Mouse (Mus musculus) intestine, embryonic 15.5 days (tissue): ENCODE results near the gene Ahnak2. TPM values are rescaled to one million over a fixed set of nuclear protein-coding genes. Genes with fewer than 3 reads are reported as not detected.
A peak's percentile ranks its signal among the peaks of the same experiment; 100 is the strongest.

Source experiments
- ATAC-seq: fragments of 200-750 bp; cut with Nextera tagmentation; 2 replicates; pipeline ENCODE4 v1.8.0; 2017; ENCODE audit warnings: moderate TSS enrichment, moderate library complexity
- H3K27ac ChIP-seq: fragments of 300-500 bp; sonication (generic); 2 replicates; pipeline ENCODE4 v1.5.1; 2015; ENCODE audit warnings: mild to moderate bottlenecking, inconsistent platforms
- H3K27me3 ChIP-seq: fragments of 300-500 bp; sonication (generic); replicated peaks from 2 replicates; pipeline ENCODE4 v1.6.1; 2015; ENCODE audit warnings: inconsistent platforms
- H3K36me3 ChIP-seq: fragments of 300-500 bp; sonication (generic); 2 replicates; pipeline ENCODE4 v1.6.1; 2015; ENCODE audit warnings: inconsistent platforms
- H3K4me1 ChIP-seq: fragments of 300-500 bp; sonication (generic); replicated peaks from 2 replicates; pipeline ENCODE4 v1.6.1; 2015; ENCODE audit warnings: inconsistent platforms
- H3K4me2 ChIP-seq: fragments of 300-500 bp; sonication (generic); replicated peaks from 2 replicates; pipeline ENCODE4 v1.6.1; 2015; ENCODE audit warnings: mild to moderate bottlenecking, inconsistent platforms
- H3K4me3 ChIP-seq: fragments of 300-500 bp; sonication (generic); replicated peaks from 2 replicates; pipeline ENCODE4 v1.5.1; 2015; ENCODE audit warnings: inconsistent platforms
- H3K9ac ChIP-seq: fragments of 300-500 bp; sonication (generic); 2 replicates; pipeline ENCODE4 v1.6.1; 2015; ENCODE audit warnings: inconsistent platforms
- H3K9me3 ChIP-seq: fragments of 300-500 bp; sonication (generic); 2 replicates; pipeline ENCODE4 v1.6.1; 2016; ENCODE audit warnings: inconsistent platforms
- WGBS: fragments of 180-500 bp; shearing (Covaris S2); methylation state at CpG from one replicate; pipeline ENCODE4 v1.1.7; 2015; 5-methylcytosine and 5-hydroxymethylcytosine counted together
- polyA plus RNA-seq: library from polyadenylated mRNA; unstranded; fragments of >200 nt; fragmentation: Nextera tagmentation; extraction: Ambion mirVana; gene quantifications from 2 replicates; pipeline ENCODE4 v1.2.1, GENCODE M21; 2015

Gene Ahnak2
- polyA plus RNA-seq, 1 experiment from 2014 or later, result 3.0 TPM

DNA sequence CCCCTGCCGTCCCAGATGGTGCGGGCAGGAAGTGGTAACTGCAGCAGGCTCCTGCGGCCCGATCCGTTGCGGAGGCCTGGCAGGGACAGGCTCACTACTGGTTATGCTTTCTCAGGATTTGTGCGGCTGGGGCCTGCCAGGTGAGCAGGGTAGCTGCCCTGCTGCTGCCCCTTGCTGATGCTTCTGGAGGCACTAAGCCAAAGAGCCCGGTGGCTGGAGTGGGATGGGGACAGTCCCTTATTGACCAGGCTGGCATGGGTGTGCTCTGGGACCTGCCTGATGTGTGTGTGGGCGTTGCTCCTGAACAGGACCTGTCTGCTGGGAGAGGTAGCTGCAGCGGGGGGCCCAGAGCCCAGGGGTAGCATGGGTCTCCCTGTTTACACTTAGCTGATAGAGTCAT lies 56.7 kb downstream of the Ahnak2 start:
- Histone ChIP-seq H3K4me1 (peaks cover 20% of the 10 kb centered on the region; the same call in 1 of the 2 replicates), H3K9ac (no peak overlapping the region), H3K4me3 (no peak overlapping the region), H3K4me2 (no peak overlapping the region), H3K27me3 (no peaks in the 10 kb centered on the region), H3K27ac (no peak overlapping the region), H3K36me3 (peaks cover 2% of the 10 kb centered on the region; the same call in 1 of the 2 replicates), H3K9me3 (no peaks in the 10 kb centered on the region)
- no peak for ATAC-seq
- WGBS, result 87% methylated on average over 10 of the region's 10 CpGs

DNA sequence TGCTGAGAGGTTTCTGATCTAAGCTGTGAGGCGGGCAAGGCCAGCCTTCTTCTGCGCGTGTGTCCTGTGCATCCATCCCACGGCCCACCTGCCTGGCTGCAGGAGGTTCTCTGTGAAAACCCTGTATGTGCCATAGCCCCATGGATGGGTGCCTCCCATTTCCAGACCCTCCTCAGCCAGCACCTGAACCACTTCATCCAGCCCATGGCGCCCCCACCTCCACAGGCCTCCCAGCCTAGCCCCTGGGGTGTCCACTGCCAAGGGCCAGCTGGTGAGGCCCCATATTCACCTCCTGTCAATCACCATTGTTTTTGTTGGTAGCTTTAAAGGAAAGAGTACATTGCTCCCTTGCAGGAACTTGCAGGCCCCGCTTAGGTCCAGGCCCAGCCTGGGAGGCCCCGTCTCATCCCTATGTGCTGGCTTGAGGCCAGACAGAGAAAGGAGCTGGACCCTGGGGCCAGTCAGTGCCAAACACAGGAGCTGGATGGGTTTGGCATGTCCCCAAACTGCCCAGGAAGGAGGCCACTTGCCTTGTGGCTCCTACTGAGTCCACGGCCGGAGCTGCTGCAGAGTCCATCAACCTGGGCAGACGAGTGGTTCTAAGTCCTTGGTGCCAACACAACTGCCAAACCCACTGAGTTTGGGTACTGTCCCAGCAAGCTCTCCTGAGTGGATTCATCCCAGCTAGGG lies 57.4 kb downstream of the Ahnak2 start:
- peaks cover 20% of the 10 kb centered on the region; the same call in 1 of the 2 replicates for H3K4me1 ChIP-seq
- 82% methylated on average over 10 of the region's 10 CpGs for WGBS
- H3K27me3 ChIP-seq, result no peaks in the 10 kb centered on the region
- H3K36me3 ChIP-seq, result peaks cover 2% of the 10 kb centered on the region; the same call in 1 of the 2 replicates
- H3K4me2 ChIP-seq, result no peak overlapping the region
- H3K4me3 ChIP-seq, result no peak overlapping the region
- no peak for ATAC-seq
- H3K9me3 ChIP-seq, result no peaks in the 10 kb centered on the region
- H3K27ac ChIP-seq, result no peak overlapping the region
- no peak overlapping the region for H3K9ac ChIP-seq

DNA sequence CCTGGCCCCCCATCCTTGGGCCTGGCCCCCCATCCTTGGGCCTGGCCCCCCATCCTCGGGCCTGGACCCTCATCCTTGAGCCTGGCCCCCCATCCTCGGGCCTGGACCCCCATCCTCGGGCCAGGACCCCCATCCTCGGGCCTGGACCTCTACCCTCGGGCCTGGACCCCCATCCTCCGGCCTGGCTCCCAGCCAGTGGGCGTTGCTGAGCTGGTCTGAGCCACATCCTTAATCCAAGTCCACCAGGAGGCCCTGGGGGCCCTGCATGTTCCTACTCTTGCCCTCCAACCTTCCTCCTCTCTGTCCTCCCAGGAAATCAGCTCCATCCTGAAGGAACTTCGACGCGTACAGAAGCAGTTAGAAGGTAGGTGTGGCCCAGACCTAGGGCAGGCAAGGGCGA lies 58.2 kb downstream of the Ahnak2 start:
- peaks cover 5% of the 10 kb centered on the region for H3K36me3 ChIP-seq
- ATAC-seq, result no peak
- H3K9ac ChIP-seq, result peak overlapping the region; percentile 26; the same call in 1 of the 2 replicates
- no peaks in the 10 kb centered on the region for H3K9me3 ChIP-seq
- WGBS, result 82% methylated on average over 11 of the region's 11 CpGs
- no peaks in the 10 kb centered on the region for H3K27me3 ChIP-seq
- H3K4me1 ChIP-seq, result peaks cover 20% of the 10 kb centered on the region; the same call in 1 of the 2 replicates
- no peak overlapping the region for H3K4me2 ChIP-seq
- H3K27ac ChIP-seq, result no peak overlapping the region
- H3K4me3 ChIP-seq, result no peak overlapping the region

DNA sequence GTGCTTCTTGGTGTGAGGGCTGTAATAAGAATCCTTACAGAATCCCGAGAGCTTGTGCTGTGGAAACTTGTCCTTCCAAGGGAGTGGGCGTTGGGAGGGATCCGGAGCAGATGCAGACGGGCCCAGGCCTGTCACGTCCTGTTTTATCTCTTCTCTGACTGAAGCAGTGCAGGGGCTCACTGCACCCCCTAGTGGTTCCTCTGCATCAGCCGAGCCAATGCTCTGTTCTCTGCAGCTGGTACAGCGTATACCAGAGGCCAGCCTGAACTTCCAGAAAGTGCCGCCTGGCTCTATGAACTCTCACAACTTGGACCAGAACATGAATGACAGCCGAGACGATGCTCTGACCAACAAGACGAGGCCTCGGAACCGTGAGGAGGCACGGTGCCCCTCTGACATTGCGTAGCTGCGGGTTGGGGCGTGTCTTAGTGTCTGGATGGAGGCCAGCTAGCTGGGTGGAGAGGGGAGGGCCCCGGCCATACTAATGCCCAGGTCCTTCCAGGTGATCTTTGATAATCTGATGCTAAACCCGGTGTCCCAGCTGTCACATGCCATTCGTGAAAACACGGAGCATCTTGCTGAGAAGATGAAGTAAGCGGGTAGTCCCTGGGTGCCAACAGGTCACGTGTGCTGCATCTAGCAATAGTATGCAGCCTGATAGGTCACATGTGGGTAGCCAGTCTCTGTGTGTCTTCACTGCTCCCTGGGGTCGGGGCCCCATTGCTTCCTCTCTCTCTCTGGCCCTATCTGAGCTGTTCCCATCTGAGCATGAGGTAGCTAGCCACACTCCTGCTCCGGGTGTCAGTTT lies 59.1 kb downstream of the Ahnak2 start:
- ATAC-seq, result peak; percentile 88
- 49% methylated on average over 25 of the region's 25 CpGs for WGBS
- H3K36me3 ChIP-seq, result peaks cover 13% of the 10 kb centered on the region
- no peaks in the 10 kb centered on the region for H3K27me3 ChIP-seq
- 0 out of 2 replicates have a peak overlapping the region, but pooled peaks have one; percentile 6 for H3K4me2 ChIP-seq
- H3K4me3 ChIP-seq, result no peak overlapping the region
- H3K27ac ChIP-seq, result peak overlapping the region; percentile 63
- H3K4me1 ChIP-seq, result peaks cover 20% of the 10 kb centered on the region; the same call in 1 of the 2 replicates
- peak overlapping the region; percentile 17; the same call in 1 of the 2 replicates for H3K9ac ChIP-seq
- no peaks in the 10 kb centered on the region for H3K9me3 ChIP-seq

GRCm38 (mm10) chr12:112742768-112743167 lies 59.7 kb downstream of the Ahnak2 start:
- Histone ChIP-seq H3K4me3 (no peak overlapping the region), H3K4me1 (peaks cover 20% of the 10 kb centered on the region; the same call in 1 of the 2 replicates), H3K9ac (peak overlapping the region; percentile 17; the same call in 1 of the 2 replicates), H3K9me3 (no peaks in the 10 kb centered on the region), H3K4me2 (0 out of 2 replicates have a peak overlapping the region, but pooled peaks have one; percentile 6), H3K36me3 (peaks cover 16% of the 10 kb centered on the region), H3K27me3 (no peaks in the 10 kb centered on the region), H3K27ac (peak overlapping the region; percentile 63)
- WGBS, result 65% methylated on average over 6 of the region's 6 CpGs
- ATAC-seq, result peak; percentile 18; the same call in 1 of the 2 replicates

GRCm38 (mm10) chr12:112739023-112739568 lies 63.4 kb downstream of the Ahnak2 start:
- Histone ChIP-seq H3K4me1 (peaks cover 17% of the 10 kb centered on the region; the same call in 1 of the 2 replicates), H3K9me3 (no peaks in the 10 kb centered on the region), H3K36me3 (peaks cover 28% of the 10 kb centered on the region), H3K4me2 (no peak overlapping the region), H3K27ac (no peak overlapping the region), H3K27me3 (no peaks in the 10 kb centered on the region), H3K4me3 (no peak overlapping the region), H3K9ac (no peak overlapping the region)
- WGBS, result 93% methylated on average over 24 of the region's 24 CpGs
- ATAC-seq, result no peak

- no peaks in the 10 kb centered on the region for H3K27me3 ChIP-seq
- H3K4me1 ChIP-seq, result peaks cover 13% of the 10 kb centered on the region; the same call in 1 of the 2 replicates
- WGBS, result 92% methylated on average over 31 of the region's 31 CpGs
- ATAC-seq, result no peak
- H3K9me3 ChIP-seq, result no peaks in the 10 kb centered on the region
- H3K27ac ChIP-seq, result no peak overlapping the region
- no peak overlapping the region for H3K9ac ChIP-seq
- no peak overlapping the region for H3K4me3 ChIP-seq
- H3K4me2 ChIP-seq, result no peak overlapping the region
- peaks cover 28% of the 10 kb centered on the region for H3K36me3 ChIP-seq
Observed at GRCm38 (mm10) chr12:112738281-112739022, 64.0 kb downstream of the Ahnak2 start.

DNA sequence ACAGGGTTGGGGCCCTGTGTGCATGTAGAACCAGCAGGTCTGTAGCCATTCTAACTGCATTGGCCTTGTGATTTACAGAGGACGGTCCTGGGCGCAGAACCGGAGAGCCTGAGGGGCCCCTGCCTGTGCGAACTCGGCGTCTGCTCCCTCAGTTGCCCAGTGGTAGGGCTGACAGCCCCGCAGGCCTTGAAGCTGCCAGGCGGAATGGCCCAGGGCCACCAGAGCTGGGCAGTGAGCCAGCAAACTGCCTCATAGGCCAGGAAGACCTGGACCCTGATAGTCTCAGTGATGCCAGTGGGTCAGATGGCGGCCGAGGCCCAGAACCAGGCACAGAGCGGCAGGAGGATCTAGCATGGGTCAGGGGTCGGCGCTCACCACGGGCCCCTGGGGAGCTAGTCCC lies 64.7 kb downstream of the Ahnak2 start:
- H3K4me3 ChIP-seq, result no peak overlapping the region
- H3K9ac ChIP-seq, result no peak overlapping the region
- H3K4me1 ChIP-seq, result peaks cover 7% of the 10 kb centered on the region; the same call in 1 of the 2 replicates
- H3K9me3 ChIP-seq, result no peaks in the 10 kb centered on the region
- WGBS, result 90% methylated on average over 14 of the region's 14 CpGs
- no peak for ATAC-seq
- H3K36me3 ChIP-seq, result peaks cover 28% of the 10 kb centered on the region
- H3K27ac ChIP-seq, result no peak overlapping the region
- H3K4me2 ChIP-seq, result no peak overlapping the region
- H3K27me3 ChIP-seq, result no peaks in the 10 kb centered on the region

DNA sequence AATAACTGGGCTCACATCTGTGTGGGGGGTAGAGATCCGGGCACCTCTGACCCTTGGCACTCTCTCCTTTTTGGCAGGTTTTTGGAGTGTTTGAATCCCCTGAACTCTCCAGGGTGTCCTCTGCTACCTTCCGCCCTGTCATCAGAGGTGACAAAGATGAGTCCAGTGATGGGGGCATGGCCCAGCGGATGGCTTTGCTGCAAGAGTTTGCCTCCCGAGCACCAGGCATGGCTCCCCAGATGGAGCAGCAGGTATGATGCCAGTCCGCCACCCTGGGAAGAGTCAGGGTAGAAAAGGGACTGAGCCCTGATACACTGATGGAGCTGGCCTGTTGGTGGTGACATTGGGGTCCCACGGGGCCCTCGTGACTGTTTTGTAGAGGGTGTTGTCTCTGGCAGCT lies 65.4 kb downstream of the Ahnak2 start:
- peaks cover 28% of the 10 kb centered on the region for H3K36me3 ChIP-seq
- no peaks in the 10 kb centered on the region for H3K27me3 ChIP-seq
- no peak for ATAC-seq
- H3K4me2 ChIP-seq, result no peak overlapping the region
- no peak overlapping the region for H3K9ac ChIP-seq
- no peaks in the 10 kb centered on the region for H3K9me3 ChIP-seq
- no peaks in the 10 kb centered on the region for H3K4me1 ChIP-seq
- no peak overlapping the region for H3K27ac ChIP-seq
- no peak overlapping the region for H3K4me3 ChIP-seq
- 89% methylated on average over 7 of the region's 7 CpGs for WGBS

DNA sequence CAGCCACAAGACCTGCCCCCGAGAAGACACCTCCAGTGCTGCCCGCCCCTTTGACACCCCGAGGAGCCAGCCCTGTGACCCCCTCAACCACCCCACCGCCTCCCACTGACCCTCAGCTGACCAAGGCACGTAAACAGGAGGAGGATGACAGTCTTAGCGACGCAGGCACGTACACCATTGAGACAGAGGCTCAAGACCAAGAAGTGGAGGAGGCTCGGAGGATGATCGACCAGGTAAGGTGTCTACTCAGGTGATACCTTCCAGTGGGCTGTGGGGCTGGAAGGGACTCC lies 65.9 kb downstream of the Ahnak2 start:
- H3K4me3 ChIP-seq, result no peak overlapping the region
- H3K36me3 ChIP-seq, result peaks cover 26% of the 10 kb centered on the region
- H3K27me3 ChIP-seq, result no peaks in the 10 kb centered on the region
- H3K4me2 ChIP-seq, result no peak overlapping the region
- no peaks in the 10 kb centered on the region for H3K4me1 ChIP-seq
- no peak overlapping the region for H3K27ac ChIP-seq
- 88% methylated on average over 10 of the region's 10 CpGs for WGBS
- no peaks in the 10 kb centered on the region for H3K9me3 ChIP-seq
- no peak for ATAC-seq
- no peak overlapping the region for H3K9ac ChIP-seq

DNA sequence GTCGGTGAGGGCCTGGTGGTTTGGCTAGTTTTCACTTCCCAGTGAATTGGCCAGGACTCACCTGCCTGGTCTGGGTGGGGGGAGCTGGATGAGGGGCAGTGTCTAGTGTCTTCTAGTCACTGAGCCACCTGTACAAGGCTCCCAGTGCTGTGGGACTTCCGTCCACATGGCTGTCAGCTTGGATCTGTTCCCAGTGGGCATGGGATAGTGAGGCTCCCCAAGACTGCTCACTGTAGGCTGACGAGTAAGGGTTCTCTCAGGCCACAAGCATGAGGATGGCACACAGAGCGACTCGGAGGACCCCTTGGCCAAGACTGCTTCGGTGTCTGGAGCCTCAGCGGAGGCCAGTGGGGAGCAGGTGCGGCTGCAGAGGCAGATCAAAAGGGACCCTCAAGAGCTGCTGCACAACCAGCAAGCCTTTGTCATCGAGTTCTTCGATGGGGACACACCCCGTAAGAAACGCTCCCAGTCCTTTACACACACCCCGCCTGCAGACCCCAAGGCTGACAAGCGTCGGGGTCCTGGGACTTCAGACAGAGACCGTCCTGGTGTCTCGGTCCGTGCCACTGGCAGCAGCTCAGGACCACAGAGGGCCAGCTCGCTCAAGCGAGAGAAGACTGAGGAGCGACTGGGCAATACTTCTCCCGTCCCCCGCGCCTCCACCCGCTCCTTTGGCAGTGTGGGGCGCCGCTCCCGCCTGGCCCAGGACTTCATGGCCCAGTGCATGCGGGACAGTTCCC lies 66.4 kb downstream of the Ahnak2 start:
- H3K4me1 ChIP-seq, result no peaks in the 10 kb centered on the region
- H3K36me3 ChIP-seq, result peaks cover 26% of the 10 kb centered on the region
- no peak overlapping the region for H3K4me3 ChIP-seq
- H3K27ac ChIP-seq, result no peak overlapping the region
- H3K9ac ChIP-seq, result no peak overlapping the region
- no peak overlapping the region for H3K4me2 ChIP-seq
- 92% methylated on average over 29 of the region's 29 CpGs for WGBS
- no peaks in the 10 kb centered on the region for H3K9me3 ChIP-seq
- ATAC-seq, result no peak
- H3K27me3 ChIP-seq, result no peaks in the 10 kb centered on the region
